Mouse (Mus musculus) frontal cortex, adult (tissue): ENCODE data around the gene Nfkb2.

ENCODE experiments used
- ATAC-seq: cut with Nextera tagmentation; 2 replicates; pipeline ENCODE4 v1.9.2; 2017; ENCODE audit warnings: mild to moderate bottlenecking, moderate library complexity, mixed read lengths; ENCODE audit not compliant: low TSS enrichment

Gene Nfkb2

DNA sequence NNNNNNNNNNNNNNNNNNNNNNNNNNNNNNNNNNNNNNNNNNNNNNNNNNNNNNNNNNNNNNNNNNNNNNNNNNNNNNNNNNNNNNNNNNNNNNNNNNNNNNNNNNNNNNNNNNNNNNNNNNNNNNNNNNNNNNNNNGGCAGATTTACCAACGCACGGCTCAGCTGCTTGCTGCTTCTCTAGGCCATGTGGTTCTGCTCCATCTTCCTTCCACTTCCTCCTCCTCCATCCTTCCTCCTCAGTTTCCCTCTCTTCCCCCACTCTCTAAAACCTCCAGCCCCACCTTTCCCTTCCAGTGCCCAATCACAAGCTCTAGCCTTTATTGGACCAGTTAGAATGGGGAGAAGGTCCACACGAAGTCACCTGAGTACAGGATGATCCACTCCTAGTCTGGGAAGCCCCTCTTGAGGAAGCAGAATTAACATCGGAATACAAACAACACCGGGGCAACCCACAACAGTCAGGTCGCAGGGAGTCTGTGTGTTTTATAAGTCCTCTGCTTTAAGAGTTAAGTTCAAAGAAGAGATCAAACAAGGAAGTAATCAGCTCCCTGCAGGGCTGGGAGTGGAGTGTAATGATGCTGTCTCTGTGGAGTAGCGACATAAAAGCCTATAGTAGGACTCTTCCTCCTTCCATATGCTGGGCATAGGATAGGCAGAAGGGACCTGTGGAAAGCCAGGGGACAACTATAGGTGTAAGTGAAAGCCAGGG, 40.7 kb downstream of the Nfkb2 start:
- no peak for ATAC-seq

- ATAC-seq: no peak
These were observed 43.0 kb downstream of the Nfkb2 start for GRCm38 (mm10) chr19:46347146-46347545.

- ATAC-seq: 0 out of 2 replicates have a peak, but pooled peaks have one; percentile 17
These were observed 44.0 kb downstream of the Nfkb2 start for GRCm38 (mm10) chr19:46347936-46348668.

DNA sequence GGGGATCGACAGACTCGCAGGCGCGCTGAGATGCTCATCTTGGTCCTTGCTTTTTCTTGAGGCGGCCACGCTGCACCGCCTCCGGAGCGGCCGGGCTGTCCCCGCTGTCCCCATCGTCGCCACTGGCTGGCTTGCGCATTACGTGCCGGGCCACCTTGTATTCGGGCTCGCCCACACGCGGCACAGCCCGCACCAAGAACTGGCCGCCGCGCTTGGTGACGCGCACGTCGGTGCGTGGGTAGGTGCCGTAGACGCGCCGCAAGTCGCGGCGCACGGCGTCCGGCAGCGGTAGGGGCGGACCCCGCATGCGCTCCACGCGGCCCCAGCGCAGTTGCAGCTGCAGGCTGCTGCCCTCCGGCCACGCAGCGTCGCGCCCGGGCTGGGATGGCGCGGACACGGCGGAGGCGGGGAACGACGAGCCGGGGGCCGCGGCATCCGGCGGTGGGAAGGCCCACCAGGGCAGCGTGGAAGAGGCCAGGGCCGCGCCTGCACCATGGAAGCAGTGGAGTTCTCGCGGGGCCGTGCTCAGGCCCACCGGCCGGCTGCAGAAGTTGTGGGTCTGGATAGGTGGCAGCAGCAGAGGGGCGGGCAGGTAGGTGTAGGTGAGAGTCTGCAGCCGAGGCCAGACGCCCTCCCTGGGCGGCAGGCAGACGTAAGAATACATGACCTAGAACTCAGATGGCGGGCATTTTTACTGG, 44.8 kb downstream of the Nfkb2 start:
- ATAC-seq: peak; percentile 92

- ATAC-seq: no peak
These were observed 45.4 kb downstream of the Nfkb2 start for GRCm38 (mm10) chr19:46349550-46349949.

- ATAC-seq: no peak
These were observed 46.2 kb downstream of the Nfkb2 start, which contains the start of gene 2310034G01Rik for GRCm38 (mm10) chr19:46350168-46350932. TSS of gene 2310034G01Rik (minus strand) at chr19:46350302.

GRCm38 (mm10) chr19:46356701-46357138, 52.6 kb downstream of the Nfkb2 start:
- peak; percentile 96 for ATAC-seq

DNA sequence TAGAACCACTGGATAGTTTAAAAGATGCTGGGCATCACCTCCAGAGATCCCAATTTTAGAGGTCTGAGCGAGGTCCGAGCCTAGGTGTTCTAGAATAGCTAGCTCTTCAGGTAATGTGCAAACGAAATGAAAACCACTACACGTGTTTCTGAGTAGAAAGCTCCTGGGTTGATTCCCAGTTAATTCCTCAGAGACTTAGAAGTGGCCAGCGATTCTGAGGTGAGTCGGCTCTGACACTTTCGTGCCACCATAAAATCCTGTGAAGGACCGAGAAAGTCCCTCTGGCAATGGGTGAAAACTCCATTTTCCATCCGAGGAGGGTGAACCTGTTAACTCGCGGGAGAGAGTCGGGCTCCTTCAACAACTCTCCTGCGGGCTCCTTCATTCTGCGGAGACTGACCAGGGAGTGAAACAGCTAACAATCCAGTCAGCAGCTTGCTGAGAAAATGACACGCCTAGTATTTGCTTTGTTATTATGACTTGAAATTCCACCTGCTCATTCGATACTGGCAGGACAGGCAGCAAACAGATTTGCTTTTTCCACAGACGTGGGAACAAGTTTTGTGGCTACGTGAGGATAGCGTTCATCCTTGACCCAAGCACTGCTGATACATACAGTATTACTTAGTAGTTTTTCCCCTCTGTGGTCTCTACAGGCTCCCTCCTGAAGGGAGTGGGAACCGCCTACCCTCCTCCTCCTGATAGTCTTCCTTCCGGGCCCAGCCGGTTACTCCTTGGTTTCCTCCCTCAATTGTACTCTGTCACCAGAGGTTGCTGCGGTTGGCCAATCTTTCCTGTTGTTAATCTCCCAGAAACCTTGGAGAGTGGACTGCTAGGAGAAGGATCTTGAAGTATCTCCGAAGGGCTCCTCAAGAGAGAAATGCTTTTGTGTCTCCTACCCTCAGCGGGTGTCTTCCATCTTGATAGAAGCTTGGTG, 53.5 kb downstream of the Nfkb2 start:
- no peak for ATAC-seq

GRCm38 (mm10) chr19:46358381-46358780, 54.3 kb downstream of the Nfkb2 start:
- ATAC-seq: no peak
